In the genomic region with DNA sequence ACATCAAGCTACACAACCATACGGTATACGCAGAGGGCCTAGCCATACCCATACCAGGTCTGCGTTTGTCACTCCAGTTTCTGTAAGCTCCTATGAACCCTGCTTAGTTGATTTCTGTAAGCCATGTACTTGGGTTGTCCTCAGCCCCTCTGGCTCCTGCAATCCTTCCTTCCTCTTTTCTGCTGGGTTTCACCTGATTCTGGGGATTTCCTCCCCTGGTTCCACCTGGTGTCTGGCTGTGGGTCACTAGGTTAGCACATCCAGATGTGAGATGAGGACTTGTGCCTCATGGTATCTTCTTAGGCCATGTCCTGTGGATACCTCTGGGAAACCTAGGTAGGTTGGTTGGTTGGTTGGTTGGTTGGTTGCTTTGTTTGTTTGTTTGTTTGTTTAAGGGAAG, we compare ENCODE assay signal across 17 mouse cellular contexts.
"Had no signal": no experiment of that assay in that cellular context is flagged by ENCODE, and none has a peak within 500 bp of the region (broad histone marks: within the 10 kb centered on the region; RNA-seq: fewer than 3 reads in every experiment).

No protein-coding gene starts in this region.

- H3K9ac ChIP-seq: neural tube, embryonic 12.5 days; neural tube, embryonic 13.5 days; neural tube, embryonic 15.5 days; stomach, embryonic 15.5 days had no signal

- H3K4me1 ChIP-seq: neural tube, embryonic 12.5 days; neural tube, embryonic 13.5 days; neural tube, embryonic 15.5 days; stomach, embryonic 15.5 days had no signal

- H3K4me2 ChIP-seq: neural tube, embryonic 12.5 days; neural tube, embryonic 13.5 days; neural tube, embryonic 15.5 days; stomach, embryonic 15.5 days had no signal

- H3K36me3 ChIP-seq: neural tube, embryonic 12.5 days; neural tube, embryonic 13.5 days; neural tube, embryonic 15.5 days; stomach, embryonic 15.5 days had no signal

- H3K9me3 ChIP-seq: neural tube, embryonic 12.5 days; neural tube, embryonic 13.5 days; neural tube, embryonic 15.5 days; stomach, embryonic 15.5 days had no signal

- H3K27ac ChIP-seq: neural tube, embryonic 12.5 days; neural tube, embryonic 13.5 days; neural tube, embryonic 15.5 days; stomach, embryonic 15.5 days; stomach, postnatal 0 days had no signal

- DNase-seq: retina, postnatal 1 day; right cerebral cortex, adult 18-20 months; right cerebral cortex, postnatal 14 days; right cerebral cortex, postnatal 25 days; right cerebral cortex, postnatal 4 days; spleen, adult 18-20 months; thymus, adult 18-20 months; thymus, adult 2 months; thymus, postnatal 14 days; thymus, postnatal 25 days; thymus, postnatal 36 days; thymus, postnatal 4 days had no signal

- H3K27me3 ChIP-seq: neural tube, embryonic 12.5 days; neural tube, embryonic 13.5 days; neural tube, embryonic 15.5 days; stomach, embryonic 15.5 days had no signal

- H3K4me3 ChIP-seq: neural tube, embryonic 12.5 days; neural tube, embryonic 13.5 days; neural tube, embryonic 15.5 days; stomach, embryonic 15.5 days had no signal
